Mouse (Mus musculus): Measurements from ENCODE around the gene Nsdhl. TPM values are rescaled to one million over a fixed set of nuclear protein-coding genes. Genes with fewer than 3 reads are reported as not detected.

Nsdhl gene
- polyA plus RNA-seq, 1 experiment, result 36.8 TPM

DNA sequence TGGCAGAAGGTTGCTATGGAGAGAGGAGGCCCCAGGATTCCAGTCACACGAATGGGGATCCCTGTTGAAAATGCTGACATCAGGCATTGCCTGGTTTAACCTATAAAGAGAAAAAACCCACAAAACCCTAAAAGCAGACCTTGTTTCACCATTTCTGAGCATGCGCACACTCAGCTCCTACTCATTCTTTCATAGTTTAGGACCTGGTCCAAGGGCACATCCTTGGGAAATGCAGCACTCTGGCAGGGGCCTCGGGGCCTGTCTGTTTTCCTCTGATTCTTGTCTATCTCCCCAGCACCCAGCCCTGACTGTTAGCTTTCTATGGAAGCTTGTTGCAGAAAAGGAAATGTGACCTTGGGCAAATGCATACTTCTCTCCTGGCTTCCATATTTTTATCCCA, 72.2 kb downstream of the Nsdhl start:
- Histone ChIP-seq H3K4me3 (ENCODE audit: insufficient read depth, low read length) (no peak overlapping the region), H3K27ac (ENCODE audit: insufficient read depth, low read length) (no peak overlapping the region), H3K4me1 (ENCODE audit: control insufficient read depth, insufficient read depth, low read length) (no peaks in the 10 kb centered on the region)
- TF ChIP-seq CTCF (IDR thresholded peaks at IDR 0.05; ENCODE audit: borderline replicate concordance, insufficient read depth, low read length) (no peak), POLR2A (IDR thresholded peaks at IDR 0.05; ENCODE audit: low read depth, low read length) (no peak)

GRCm38 (mm10) chrX:72992291-72992919, 74.0 kb downstream of the Nsdhl start:
- no peak overlapping the region for H3K4me3 ChIP-seq (ENCODE audit: insufficient read depth, low read length)
- H3K4me1 ChIP-seq (ENCODE audit: control insufficient read depth, insufficient read depth, low read length), result no peaks in the 10 kb centered on the region
- TF ChIP-seq POLR2A (IDR thresholded peaks at IDR 0.05; ENCODE audit: low read depth, low read length) (no peak), CTCF (IDR thresholded peaks at IDR 0.05; ENCODE audit: borderline replicate concordance, insufficient read depth, low read length) (no peak)
- no peak overlapping the region for H3K27ac ChIP-seq (ENCODE audit: insufficient read depth, low read length)

GRCm38 (mm10) chrX:72995542-72995941, 77.2 kb downstream of the Nsdhl start:
- no peaks in the 10 kb centered on the region for H3K4me1 ChIP-seq (ENCODE audit: control insufficient read depth, insufficient read depth, low read length)
- H3K4me3 ChIP-seq (ENCODE audit: insufficient read depth, low read length), result no peak overlapping the region
- H3K27ac ChIP-seq (ENCODE audit: insufficient read depth, low read length), result no peak overlapping the region
- TF ChIP-seq CTCF (IDR thresholded peaks at IDR 0.05; ENCODE audit: borderline replicate concordance, insufficient read depth, low read length) (no peak), POLR2A (IDR thresholded peaks at IDR 0.05; ENCODE audit: low read depth, low read length) (no peak)

GRCm38 (mm10) chrX:73003110-73003509, 84.8 kb downstream of the Nsdhl start:
- Histone ChIP-seq H3K4me1 (ENCODE audit: control insufficient read depth, insufficient read depth, low read length) (no peaks in the 10 kb centered on the region), H3K27ac (ENCODE audit: insufficient read depth, low read length) (no peak overlapping the region)
- TF ChIP-seq POLR2A (IDR thresholded peaks at IDR 0.05; ENCODE audit: low read depth, low read length) (no peak), CTCF (IDR thresholded peaks at IDR 0.05; ENCODE audit: borderline replicate concordance, insufficient read depth, low read length) (no peak)

DNA sequence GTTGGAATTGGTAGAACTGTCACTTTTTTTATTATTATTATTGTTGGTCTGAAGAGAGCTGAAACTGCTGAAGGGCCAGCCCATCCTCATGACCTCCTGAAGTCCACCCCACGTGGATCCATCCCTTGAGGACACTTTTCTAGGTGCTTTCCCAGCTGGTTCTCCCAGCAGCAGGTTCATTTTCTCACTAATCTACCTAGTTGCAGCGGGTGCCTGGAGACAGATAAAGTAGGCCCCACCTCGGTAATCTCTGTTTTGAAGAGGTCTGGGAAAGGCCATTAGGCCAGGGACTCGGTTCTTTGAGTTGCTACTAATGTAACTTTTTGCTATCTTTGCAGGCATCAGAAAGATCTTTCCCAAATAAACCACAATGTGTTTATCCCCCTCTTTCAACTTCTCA, 87.3 kb downstream of the Nsdhl start:
- Histone ChIP-seq H3K27ac (ENCODE audit: insufficient read depth, low read length) (no peak overlapping the region), H3K4me1 (ENCODE audit: control insufficient read depth, insufficient read depth, low read length) (no peaks in the 10 kb centered on the region), H3K4me3 (ENCODE audit: insufficient read depth, low read length) (no peak overlapping the region)
- TF ChIP-seq POLR2A (IDR thresholded peaks at IDR 0.05; ENCODE audit: low read depth, low read length) (no peak), CTCF (IDR thresholded peaks at IDR 0.05; ENCODE audit: borderline replicate concordance, insufficient read depth, low read length) (no peak)

More at GRCm38 (mm10) chrX:73003110-73003509, 84.8 kb downstream of the Nsdhl start:
- H3K4me3 ChIP-seq (ENCODE audit: insufficient read depth, low read length), result no peak overlapping the region

GRCm38 (mm10) chrX:73007597-73008479, 89.5 kb downstream of the Nsdhl start:
- no peaks in the 10 kb centered on the region for H3K4me1 ChIP-seq (ENCODE audit: control insufficient read depth, insufficient read depth, low read length)
- H3K4me3 ChIP-seq (ENCODE audit: insufficient read depth, low read length), result peak overlapping the region; percentile 15; the same call in 1 of the 2 replicates
- H3K27ac ChIP-seq (ENCODE audit: insufficient read depth, low read length), result peak overlapping the region; percentile 80
- TF ChIP-seq POLR2A (IDR thresholded peaks at IDR 0.05; ENCODE audit: low read depth, low read length), result peak; percentile 83
- peak; percentile 86 for TF ChIP-seq CTCF (IDR thresholded peaks at IDR 0.05; ENCODE audit: borderline replicate concordance, insufficient read depth, low read length)

Other genes starting within 250 kb of the Nsdhl start
- not detected in 2 replicates for gene Gabrq, start 93.4 kb upstream of the Nsdhl start, polyA plus RNA-seq (2011; ENCODE audit: insufficient read length, low read depth, missing spikeins)
- 30.5 and 32.0 TPM in 2 replicates for gene Cetn2, start 146 bp upstream of the Nsdhl start, polyA plus RNA-seq (2011; ENCODE audit: insufficient read length, low read depth, missing spikeins)
- gene Zfp185, start 68.8 kb downstream of the Nsdhl start, polyA plus RNA-seq (2011; ENCODE audit: insufficient read length, low read depth, missing spikeins), result 0.78 and 2.7 TPM in 2 replicates
- not detected in 2 replicates for gene Pnma5, start 118.5 kb downstream of the Nsdhl start, polyA plus RNA-seq (2011; ENCODE audit: insufficient read length, low read depth, missing spikeins)
- not detected in 2 replicates for gene Pnma3, start 146.2 kb downstream of the Nsdhl start, polyA plus RNA-seq (2011; ENCODE audit: insufficient read length, low read depth, missing spikeins)
- gene Xlr4a, start 163.9 kb downstream of the Nsdhl start, polyA plus RNA-seq (2011; ENCODE audit: insufficient read length, low read depth, missing spikeins), result not detected in 2 replicates
- gene Xlr3a, start 178.5 kb downstream of the Nsdhl start, polyA plus RNA-seq (2011; ENCODE audit: insufficient read length, low read depth, missing spikeins), result 0.67 TPM in 1 of 2 replicates, not detected in the other
- gene Gm14685, start 198.5 kb downstream of the Nsdhl start, polyA plus RNA-seq (2011; ENCODE audit: insufficient read length, low read depth, missing spikeins), result not detected in 2 replicates
- gene Xlr5b, start 230.2 kb downstream of the Nsdhl start, polyA plus RNA-seq (2011; ENCODE audit: insufficient read length, low read depth, missing spikeins), result not detected in 2 replicates
- gene DXBay18, start 230.9 kb downstream of the Nsdhl start, polyA plus RNA-seq (2011; ENCODE audit: insufficient read length, low read depth, missing spikeins), result not detected in 2 replicates